Mouse (Mus musculus) megakaryocyte, embryonic 14.5 days (primary cell): ENCODE measurements at regions not wholly inside any gene's neighbourhood (a gene's known extent, or its start where the extent isn't known, plus 50 kb on each side); places are given as distances from the start of the nearest gene placed in this dataset.

Source experiments
- FLI1 ChIP-seq: IDR thresholded peaks from 2 replicates; pipeline ENCODE4 v1.6.1; 2012; ENCODE audit warnings: low read length, inconsistent platforms, mixed read lengths
- GATA1 ChIP-seq: IDR thresholded peaks from 3 replicates; pipeline ENCODE4 v1.6.1; 2012; ENCODE audit warnings: mixed read lengths, low read length, inconsistent platforms, borderline replicate concordance

GRCm38 (mm10) chr11:25528056-25528455 lies 682.5 kb downstream of the 5730522E02Rik start:
- TF ChIP-seq FLI1 (no peak), GATA1 (no peak)
